Comparison of ENCODE assay signal across 16 mouse cellular contexts in the genomic region with DNA sequence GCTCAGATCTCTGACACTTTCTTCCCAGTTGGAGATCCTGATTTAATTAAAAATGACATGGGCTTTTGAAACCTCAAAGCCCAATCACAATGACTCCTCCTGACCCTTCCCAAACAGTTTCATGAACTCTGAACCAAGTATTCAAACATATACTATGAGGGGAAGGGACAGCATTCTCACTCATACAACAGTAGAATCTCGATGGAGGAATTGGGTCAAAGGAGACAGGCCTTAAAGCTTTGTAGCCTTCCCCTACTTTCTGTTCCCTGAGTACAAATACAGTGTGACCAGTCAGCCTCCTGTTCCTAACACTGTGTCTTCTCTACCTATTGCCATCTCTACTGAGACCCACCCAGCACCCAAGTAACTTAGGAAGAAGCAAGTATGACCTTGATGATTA.
"Had no signal": no experiment of that assay in that cellular context is flagged by ENCODE, and none has a peak within 500 bp of the region (broad histone marks: within the 10 kb centered on the region; RNA-seq: fewer than 3 reads in every experiment).

No protein-coding gene starts in this region.

- H3K36me3 ChIP-seq: neural tube, embryonic 13.5 days; neural tube, embryonic 15.5 days; stomach, embryonic 15.5 days had no signal

- H3K4me3 ChIP-seq: neural tube, embryonic 13.5 days; neural tube, embryonic 15.5 days; stomach, embryonic 15.5 days had no signal

- H3K9ac ChIP-seq: neural tube, embryonic 13.5 days; neural tube, embryonic 15.5 days; stomach, embryonic 15.5 days had no signal

- H3K4me2 ChIP-seq: neural tube, embryonic 13.5 days; neural tube, embryonic 15.5 days; stomach, embryonic 15.5 days had no signal

- H3K27ac ChIP-seq: neural tube, embryonic 13.5 days; neural tube, embryonic 15.5 days; stomach, embryonic 15.5 days; stomach, postnatal 0 days had no signal

- H3K9me3 ChIP-seq: neural tube, embryonic 13.5 days; neural tube, embryonic 15.5 days; stomach, embryonic 15.5 days had no signal

- H3K4me1 ChIP-seq: neural tube, embryonic 13.5 days; neural tube, embryonic 15.5 days; stomach, embryonic 15.5 days had no signal

- DNase-seq: retina, postnatal 1 day; right cerebral cortex, adult 18-20 months; right cerebral cortex, postnatal 14 days; right cerebral cortex, postnatal 25 days; right cerebral cortex, postnatal 4 days; spleen, adult 18-20 months; thymus, adult 18-20 months; thymus, adult 2 months; thymus, postnatal 14 days; thymus, postnatal 25 days; thymus, postnatal 36 days; thymus, postnatal 4 days had no signal

- H3K27me3 ChIP-seq: neural tube, embryonic 13.5 days; neural tube, embryonic 15.5 days; stomach, embryonic 15.5 days had no signal
